Mouse (Mus musculus): Measurements from ENCODE around the gene Gm47289. TPM values are rescaled to one million over a fixed set of nuclear protein-coding genes. Genes with fewer than 3 reads are reported as not detected.

The Gm47289 gene
- polyA plus RNA-seq (2015; fragmentation: Nextera tagmentation; extraction: Ambion mirVana), result not detected in 2 replicates

- Histone ChIP-seq H3K27ac (ENCODE audit: low read depth) (peak within 1 kb of the TSS; percentile 57), H3K4me3 (ENCODE audit: low read depth, low read length) (no peak within 1 kb of the TSS), H3K36me3 (replicated peaks; ENCODE audit: insufficient read depth, low read length) (no peaks in the 10 kb centered on the region; the same call in 1 of the 2 replicates), H3K9ac (replicated peaks) (no peak within 1 kb of the TSS), H3K4me1 (ENCODE audit: insufficient read depth) (peaks cover 10% of the 10 kb centered on the region), H3K27me3 (ENCODE audit: insufficient read depth, low read length) (0 out of 2 replicates have a peak, but pooled peaks cover 3% of the 10 kb centered on the region), H3K4me2 (ENCODE audit: low read depth, low read length) (no peak within 1 kb of the TSS), H3K9me3 (ENCODE audit: low read length) (no peaks in the 10 kb centered on the region)
- ATAC-seq, result no peak
- no peak for TF ChIP-seq CTCF (IDR thresholded peaks at IDR 0.05; ENCODE audit: low read depth)
- TF ChIP-seq EP300 (IDR thresholded peaks at IDR 0.05; ENCODE audit: low read depth), result no peak
- DNase-seq, result no peak
- 45% methylated on average over 4 of the region's 4 CpGs for WGBS (ENCODE audit: insufficient replicate concordance)
These were observed at the start of gene Gm47289 for GRCm38 (mm10) chr9:119158861-119159260. TSS of gene Gm47289 (plus strand) at chr9:119159161.

GRCm38 (mm10) chr9:119109685-119110353 lies 49.1 kb upstream of the Gm47289 start:
- Histone ChIP-seq H3K9ac (replicated peaks) (no peak overlapping the region), H3K27ac (ENCODE audit: low read depth) (no peak overlapping the region), H3K4me2 (ENCODE audit: low read depth, low read length) (no peak overlapping the region), H3K27me3 (ENCODE audit: insufficient read depth, low read length) (no peaks in the 10 kb centered on the region), H3K36me3 (replicated peaks; ENCODE audit: insufficient read depth, low read length) (no peaks in the 10 kb centered on the region), H3K4me1 (ENCODE audit: insufficient read depth) (0 out of 2 replicates have a peak, but pooled peaks cover 3% of the 10 kb centered on the region), H3K4me3 (ENCODE audit: low read depth, low read length) (no peak overlapping the region), H3K9me3 (ENCODE audit: low read length) (no peaks in the 10 kb centered on the region)
- no peak for TF ChIP-seq CTCF (IDR thresholded peaks at IDR 0.05; ENCODE audit: low read depth)
- TF ChIP-seq EP300 (IDR thresholded peaks at IDR 0.05; ENCODE audit: low read depth), result no peak
- WGBS (ENCODE audit: insufficient replicate concordance), result 68% methylated on average over 12 of the region's 12 CpGs
- DNase-seq (no peak), ATAC-seq (no peak)

GRCm38 (mm10) chr9:119110640-119111039 lies 48.3 kb upstream of the Gm47289 start:
- no peak overlapping the region for H3K27ac ChIP-seq (ENCODE audit: low read depth)
- no peak for DNase-seq
- no peak overlapping the region for H3K4me2 ChIP-seq (ENCODE audit: low read depth, low read length)
- H3K4me1 ChIP-seq (ENCODE audit: insufficient read depth), result 0 out of 2 replicates have a peak, but pooled peaks cover 3% of the 10 kb centered on the region
- no peaks in the 10 kb centered on the region for H3K27me3 ChIP-seq (ENCODE audit: insufficient read depth, low read length)
- no peak overlapping the region for H3K9ac ChIP-seq (replicated peaks)
- H3K9me3 ChIP-seq (ENCODE audit: low read length), result no peaks in the 10 kb centered on the region
- TF ChIP-seq CTCF (IDR thresholded peaks at IDR 0.05; ENCODE audit: low read depth) (no peak), EP300 (IDR thresholded peaks at IDR 0.05; ENCODE audit: low read depth) (no peak)
- no peak overlapping the region for H3K4me3 ChIP-seq (ENCODE audit: low read depth, low read length)
- 65% methylated on average over 3 of the region's 3 CpGs for WGBS (ENCODE audit: insufficient replicate concordance)
- no peak; the same call in 1 of the 2 replicates for ATAC-seq
- no peaks in the 10 kb centered on the region for H3K36me3 ChIP-seq (replicated peaks; ENCODE audit: insufficient read depth, low read length)

DNA sequence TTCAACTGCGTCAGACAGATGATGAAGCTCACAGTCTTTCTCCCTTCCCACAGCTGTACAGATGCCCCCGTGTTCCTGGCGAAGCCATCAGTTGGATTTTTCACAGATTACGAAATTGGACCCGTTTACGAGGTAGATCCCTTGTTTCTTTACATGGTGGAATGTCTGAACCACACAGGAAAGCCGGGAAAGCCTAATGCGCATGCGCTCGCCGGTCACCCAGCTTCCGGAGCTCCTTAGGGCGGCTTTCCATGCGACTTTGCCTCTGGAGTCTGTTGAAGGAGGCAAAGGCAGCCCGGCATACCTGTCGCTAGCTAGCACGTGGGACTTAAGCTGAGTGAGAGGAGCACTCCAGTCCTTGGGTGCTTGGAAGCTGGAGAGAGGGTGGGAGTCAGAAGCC lies 44.0 kb upstream of the Gm47289 start:
- Histone ChIP-seq H3K4me1 (ENCODE audit: insufficient read depth) (0 out of 2 replicates have a peak, but pooled peaks cover 3% of the 10 kb centered on the region), H3K9ac (replicated peaks) (no peak overlapping the region), H3K9me3 (ENCODE audit: low read length) (no peaks in the 10 kb centered on the region), H3K27me3 (ENCODE audit: insufficient read depth, low read length) (no peaks in the 10 kb centered on the region), H3K4me3 (ENCODE audit: low read depth, low read length) (no peak overlapping the region), H3K27ac (ENCODE audit: low read depth) (no peak overlapping the region), H3K4me2 (ENCODE audit: low read depth, low read length) (no peak overlapping the region), H3K36me3 (replicated peaks; ENCODE audit: insufficient read depth, low read length) (no peaks in the 10 kb centered on the region)
- DNase-seq (no peak), ATAC-seq (no peak)
- WGBS (ENCODE audit: insufficient replicate concordance), result 83% methylated on average over 17 of the region's 17 CpGs
- TF ChIP-seq CTCF (IDR thresholded peaks at IDR 0.05; ENCODE audit: low read depth) (no peak), EP300 (IDR thresholded peaks at IDR 0.05; ENCODE audit: low read depth) (no peak)

- WGBS (ENCODE audit: insufficient replicate concordance), result 76% methylated on average over 19 of the region's 19 CpGs
- no peak for TF ChIP-seq EP300 (IDR thresholded peaks at IDR 0.05; ENCODE audit: low read depth)
- no peak for TF ChIP-seq CTCF (IDR thresholded peaks at IDR 0.05; ENCODE audit: low read depth)
- Histone ChIP-seq H3K36me3 (replicated peaks; ENCODE audit: insufficient read depth, low read length) (no peaks in the 10 kb centered on the region), H3K9me3 (ENCODE audit: low read length) (no peaks in the 10 kb centered on the region), H3K4me3 (ENCODE audit: low read depth, low read length) (no peak overlapping the region), H3K4me2 (ENCODE audit: low read depth, low read length) (no peak overlapping the region), H3K27me3 (ENCODE audit: insufficient read depth, low read length) (no peaks in the 10 kb centered on the region), H3K4me1 (ENCODE audit: insufficient read depth) (no peaks in the 10 kb centered on the region), H3K27ac (ENCODE audit: low read depth) (no peak overlapping the region), H3K9ac (replicated peaks) (no peak overlapping the region)
- DNase-seq (no peak), ATAC-seq (no peak)
These were observed 39.4 kb upstream of the Gm47289 start for GRCm38 (mm10) chr9:119119409-119120167.

DNA sequence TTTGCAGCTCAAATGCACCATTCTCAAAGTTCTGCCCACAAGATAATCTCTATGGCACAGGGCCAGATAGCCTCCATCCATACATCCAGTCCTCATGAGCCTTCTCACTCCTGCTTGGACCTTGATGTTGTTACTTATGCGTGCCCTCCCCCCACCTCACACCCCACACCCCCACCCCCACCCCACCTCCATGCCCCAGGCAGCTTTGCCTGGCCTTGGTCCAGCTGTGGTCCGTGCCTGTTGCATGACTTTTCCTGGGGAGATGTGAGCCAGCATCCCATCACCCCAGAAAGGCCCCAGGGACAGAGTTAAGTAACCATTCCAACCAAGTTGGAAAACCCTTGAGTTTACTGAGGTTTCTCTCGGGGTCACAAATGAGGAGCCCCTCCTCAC lies 38.8 kb upstream of the Gm47289 start:
- no peak overlapping the region for H3K9ac ChIP-seq (replicated peaks)
- H3K4me3 ChIP-seq (ENCODE audit: low read depth, low read length), result no peak overlapping the region
- 47% methylated on average over 3 of the region's 3 CpGs for WGBS (ENCODE audit: insufficient replicate concordance)
- H3K36me3 ChIP-seq (replicated peaks; ENCODE audit: insufficient read depth, low read length), result no peaks in the 10 kb centered on the region
- no peak overlapping the region for H3K4me2 ChIP-seq (ENCODE audit: low read depth, low read length)
- DNase-seq, result no peak
- H3K27ac ChIP-seq (ENCODE audit: low read depth), result no peak overlapping the region
- no peaks in the 10 kb centered on the region for H3K9me3 ChIP-seq (ENCODE audit: low read length)
- ATAC-seq, result no peak
- H3K4me1 ChIP-seq (ENCODE audit: insufficient read depth), result no peaks in the 10 kb centered on the region
- TF ChIP-seq CTCF (IDR thresholded peaks at IDR 0.05; ENCODE audit: low read depth) (no peak), EP300 (IDR thresholded peaks at IDR 0.05; ENCODE audit: low read depth) (no peak)
- H3K27me3 ChIP-seq (ENCODE audit: insufficient read depth, low read length), result no peaks in the 10 kb centered on the region
